Mouse (Mus musculus) neural tube, embryonic 12.5 days (tissue): ENCODE results near the gene Nr2e3. TPM values are rescaled to one million over a fixed set of nuclear protein-coding genes. Genes with fewer than 3 reads are reported as not detected.
"Not testable (repeated sequence)": the region's sequence is repeated elsewhere in the genome, so short reads cannot be mapped to it uniquely, and the experiment has no call there.

ENCODE experiments used
- ATAC-seq: fragments of 200-750 bp; cut with Nextera tagmentation; 2 replicates; pipeline ENCODE4 v1.8.0; 2017; ENCODE audit warnings: low read depth, mild to moderate bottlenecking, moderate TSS enrichment, moderate library complexity; ENCODE audit not compliant: low FRiP score
- H3K27ac ChIP-seq: fragments of 300-500 bp; sonication (generic); 2 replicates; pipeline ENCODE4 v1.5.1; 2016
- H3K27me3 ChIP-seq: fragments of 300-500 bp; sonication (generic); replicated peaks from 2 replicates; pipeline ENCODE4 v1.6.1; 2016; ENCODE audit warnings: mild to moderate bottlenecking
- H3K36me3 ChIP-seq: fragments of 300-500 bp; sonication (generic); 2 replicates; pipeline ENCODE4 v1.6.1; 2016; ENCODE audit warnings: mild to moderate bottlenecking
- H3K4me1 ChIP-seq: fragments of 300-500 bp; sonication (generic); 2 replicates; pipeline ENCODE4 v1.6.1; 2016
- H3K4me2 ChIP-seq: fragments of 300-500 bp; sonication (generic); replicated peaks from 2 replicates; pipeline ENCODE4 v1.6.1; 2016; ENCODE audit warnings: mild to moderate bottlenecking
- H3K4me3 ChIP-seq: fragments of 300-500 bp; sonication (generic); 2 replicates; pipeline ENCODE4 v1.5.1; 2016
- H3K9ac ChIP-seq: fragments of 300-500 bp; sonication (generic); 2 replicates; pipeline ENCODE4 v1.6.1; 2016; ENCODE audit warnings: mild to moderate bottlenecking
- H3K9me3 ChIP-seq: fragments of 300-500 bp; sonication (generic); 2 replicates; pipeline ENCODE4 v1.6.1; 2016; ENCODE audit warnings: mild to moderate bottlenecking
- WGBS: fragments of 180-500 bp; shearing (Covaris S2); methylation state at CpG from one replicate; pipeline ENCODE4 v1.1.7; 2016; 5-methylcytosine and 5-hydroxymethylcytosine counted together
- polyA plus RNA-seq: library from polyadenylated mRNA; unstranded; fragments of >200 nt; fragmentation: Nextera tagmentation; extraction: Ambion mirVana; gene quantifications from 2 replicates; pipeline ENCODE4 v1.2.1, GENCODE M21; 2016

The Nr2e3 gene
- polyA plus RNA-seq, 1 experiment from 2014 or later, result 0.10 TPM

GRCm38 (mm10) chr9:59961201-59961955 is 919 bp upstream of the Nr2e3 start:
- no peak; the same call in 1 of the 2 replicates for ATAC-seq
- no peaks in the 10 kb centered on the region for H3K27me3 ChIP-seq
- 51% methylated on average over 14 of the region's 14 CpGs for WGBS
- H3K4me2 ChIP-seq, result no peak overlapping the region
- H3K36me3 ChIP-seq, result no peaks in the 10 kb centered on the region
- no peaks in the 10 kb centered on the region for H3K9me3 ChIP-seq
- no peak overlapping the region for H3K4me3 ChIP-seq
- peaks cover 13% of the 10 kb centered on the region for H3K4me1 ChIP-seq
- no peak overlapping the region for H3K9ac ChIP-seq
- H3K27ac ChIP-seq, result no peak overlapping the region

- ATAC-seq, result peak; percentile 61; the same call in 1 of the 2 replicates
Measured at GRCm38 (mm10) chr9:59959276-59959675, 1.2 kb downstream of the Nr2e3 start.

GRCm38 (mm10) chr9:59958115-59958514 is 2.3 kb downstream of the Nr2e3 start:
- ATAC-seq, H3K27me3 ChIP-seq, H3K4me3 ChIP-seq, H3K36me3 ChIP-seq, H3K27ac ChIP-seq, H3K4me2 ChIP-seq, H3K9me3 ChIP-seq, H3K9ac ChIP-seq: not testable (repeated sequence)
- H3K4me1 ChIP-seq, result peaks cover 13% of the 10 kb centered on the region
- WGBS, result 50% methylated on average over 1 of the region's 1 CpGs

More at GRCm38 (mm10) chr9:59959276-59959675, 1.2 kb downstream of the Nr2e3 start:
- Histone ChIP-seq H3K4me3 (no peak overlapping the region), H3K27me3 (no peaks in the 10 kb centered on the region), H3K27ac (no peak overlapping the region), H3K9me3 (no peaks in the 10 kb centered on the region), H3K4me2 (no peak overlapping the region), H3K9ac (no peak overlapping the region), H3K4me1 (peaks cover 13% of the 10 kb centered on the region), H3K36me3 (no peaks in the 10 kb centered on the region)
- WGBS, result 4% methylated on average over 8 of the region's 8 CpGs

GRCm38 (mm10) chr9:59956496-59956895 is 4.0 kb downstream of the Nr2e3 start:
- ATAC-seq, result no peak

GRCm38 (mm10) chr9:59955692-59956091 is 4.8 kb downstream of the Nr2e3 start:
- no peak overlapping the region for H3K4me3 ChIP-seq
- no peak overlapping the region for H3K9ac ChIP-seq
- H3K27me3 ChIP-seq, result no peaks in the 10 kb centered on the region
- no peaks in the 10 kb centered on the region for H3K36me3 ChIP-seq
- H3K27ac ChIP-seq, result no peak overlapping the region
- peaks cover 3% of the 10 kb centered on the region; the same call in 1 of the 2 replicates for H3K4me1 ChIP-seq
- H3K4me2 ChIP-seq, result no peak overlapping the region
- WGBS, result 85% methylated on average over 6 of the region's 6 CpGs
- no peak for ATAC-seq
- H3K9me3 ChIP-seq, result no peaks in the 10 kb centered on the region

More at GRCm38 (mm10) chr9:59956496-59956895, 4.0 kb downstream of the Nr2e3 start:
- no peaks in the 10 kb centered on the region for H3K36me3 ChIP-seq
- no peak overlapping the region for H3K9ac ChIP-seq
- H3K27ac ChIP-seq, result no peak overlapping the region
- H3K4me2 ChIP-seq, result peak overlapping the region; percentile 27; the same call in 1 of the 2 replicates
- no peaks in the 10 kb centered on the region for H3K9me3 ChIP-seq
- no peak overlapping the region for H3K4me3 ChIP-seq
- H3K4me1 ChIP-seq, result peaks cover 7% of the 10 kb centered on the region; the same call in 1 of the 2 replicates
- H3K27me3 ChIP-seq, result no peaks in the 10 kb centered on the region
- WGBS, result 50% methylated on average over 6 of the region's 6 CpGs

GRCm38 (mm10) chr9:59955199-59955598 is 5.3 kb downstream of the Nr2e3 start:
- no peak for ATAC-seq
- H3K27ac ChIP-seq, result no peak overlapping the region
- no peak overlapping the region for H3K4me2 ChIP-seq
- H3K27me3 ChIP-seq, result no peaks in the 10 kb centered on the region
- WGBS, result 54% methylated on average over 3 of the region's 3 CpGs
- H3K9ac ChIP-seq, result no peak overlapping the region
- no peaks in the 10 kb centered on the region for H3K36me3 ChIP-seq
- H3K4me3 ChIP-seq, result no peak overlapping the region
- no peaks in the 10 kb centered on the region for H3K9me3 ChIP-seq
- peaks cover 3% of the 10 kb centered on the region; the same call in 1 of the 2 replicates for H3K4me1 ChIP-seq

- Histone ChIP-seq H3K9me3 (no peaks in the 10 kb centered on the region), H3K27me3 (no peaks in the 10 kb centered on the region), H3K9ac (no peak overlapping the region), H3K4me2 (no peak overlapping the region), H3K4me3 (no peak overlapping the region), H3K27ac (no peak overlapping the region), H3K4me1 (peaks cover 3% of the 10 kb centered on the region; the same call in 1 of the 2 replicates), H3K36me3 (no peaks in the 10 kb centered on the region)
- 88% methylated on average over 7 of the region's 7 CpGs for WGBS
- ATAC-seq, result no peak
Measured at GRCm38 (mm10) chr9:59953556-59953955, 6.9 kb downstream of the Nr2e3 start.

- no peak overlapping the region for H3K27ac ChIP-seq
Measured at GRCm38 (mm10) chr9:59952515-59953070, 7.9 kb downstream of the Nr2e3 start.

GRCm38 (mm10) chr9:59951943-59952342 is 8.5 kb downstream of the Nr2e3 start:
- H3K36me3 ChIP-seq, result no peaks in the 10 kb centered on the region
- 78% methylated on average over 4 of the region's 4 CpGs for WGBS
- no peak for ATAC-seq

More at GRCm38 (mm10) chr9:59952515-59953070, 7.9 kb downstream of the Nr2e3 start:
- Histone ChIP-seq H3K4me1 (no peaks in the 10 kb centered on the region), H3K9me3 (no peaks in the 10 kb centered on the region), H3K9ac (no peak overlapping the region), H3K4me3 (no peak overlapping the region), H3K27me3 (no peaks in the 10 kb centered on the region), H3K4me2 (no peak overlapping the region), H3K36me3 (no peaks in the 10 kb centered on the region)
- ATAC-seq, result no peak
- WGBS, result 73% methylated on average over 8 of the region's 8 CpGs

GRCm38 (mm10) chr9:59951001-59951750 is 9.3 kb downstream of the Nr2e3 start:
- Histone ChIP-seq H3K9me3 (no peaks in the 10 kb centered on the region), H3K27me3 (no peaks in the 10 kb centered on the region), H3K9ac (no peak overlapping the region), H3K4me1 (no peaks in the 10 kb centered on the region), H3K4me3 (no peak overlapping the region), H3K4me2 (no peak overlapping the region), H3K36me3 (no peaks in the 10 kb centered on the region), H3K27ac (no peak overlapping the region)
- 94% methylated on average over 9 of the region's 9 CpGs for WGBS
- no peak for ATAC-seq

More at GRCm38 (mm10) chr9:59951943-59952342, 8.5 kb downstream of the Nr2e3 start:
- H3K27ac ChIP-seq, result no peak overlapping the region
- H3K4me1 ChIP-seq, result no peaks in the 10 kb centered on the region
- no peak overlapping the region for H3K9ac ChIP-seq
- no peak overlapping the region for H3K4me3 ChIP-seq
- no peak overlapping the region for H3K4me2 ChIP-seq
- no peaks in the 10 kb centered on the region for H3K27me3 ChIP-seq
- no peaks in the 10 kb centered on the region for H3K9me3 ChIP-seq

- no peak overlapping the region for H3K4me2 ChIP-seq
- ATAC-seq, result no peak
- H3K9ac ChIP-seq, result no peak overlapping the region
- H3K27ac ChIP-seq, result no peak overlapping the region
- H3K4me3 ChIP-seq, result no peak overlapping the region
- H3K9me3 ChIP-seq, result no peaks in the 10 kb centered on the region
- no peaks in the 10 kb centered on the region for H3K36me3 ChIP-seq
- no peaks in the 10 kb centered on the region for H3K27me3 ChIP-seq
- 88% methylated on average over 5 of the region's 5 CpGs for WGBS
- H3K4me1 ChIP-seq, result no peaks in the 10 kb centered on the region
Measured at GRCm38 (mm10) chr9:59949981-59950380, 10.5 kb downstream of the Nr2e3 start.

GRCm38 (mm10) chr9:59949511-59949910 is 10.9 kb downstream of the Nr2e3 start:
- no peaks in the 10 kb centered on the region for H3K27me3 ChIP-seq
- H3K4me3 ChIP-seq, result no peak overlapping the region
- ATAC-seq, result no peak
- no peaks in the 10 kb centered on the region for H3K4me1 ChIP-seq
- no peaks in the 10 kb centered on the region for H3K36me3 ChIP-seq
- no peak overlapping the region for H3K27ac ChIP-seq
- no peak overlapping the region for H3K4me2 ChIP-seq
- no peaks in the 10 kb centered on the region for H3K9me3 ChIP-seq
- H3K9ac ChIP-seq, result no peak overlapping the region
- 83% methylated on average over 6 of the region's 6 CpGs for WGBS
